Mouse (Mus musculus) limb, embryonic 10.5 days (tissue): Measurements from ENCODE around the gene 2300002M23Rik. TPM values are rescaled to one million over a fixed set of nuclear protein-coding genes. Genes with fewer than 3 reads are reported as not detected.

Experiments used
- DNase-seq: peaks from one replicate; pipeline ENCODE4 v3.0.0-alpha.2; 2017; ENCODE audit warnings: low spot score
- H3K27ac ChIP-seq: fragments of 300-500 bp; sonication (generic); 2 replicates; pipeline ENCODE4 v1.5.1; 2016; ENCODE audit warnings: mild to moderate bottlenecking
- H3K27me3 ChIP-seq: fragments of 300-500 bp; sonication (generic); 2 replicates; pipeline ENCODE4 v1.6.1; 2016; ENCODE audit warnings: low read depth, mild to moderate bottlenecking; ENCODE audit not compliant: poor library complexity, severe bottlenecking
- H3K36me3 ChIP-seq: fragments of 300-500 bp; sonication (generic); 2 replicates; pipeline ENCODE4 v1.6.1; 2016; ENCODE audit warnings: mild to moderate bottlenecking, moderate library complexity
- H3K4me1 ChIP-seq: fragments of 300-500 bp; sonication (generic); 2 replicates; pipeline ENCODE4 v1.6.1; 2016
- H3K4me3 ChIP-seq: fragments of 300-500 bp; sonication (generic); 2 replicates; pipeline ENCODE4 v1.5.1; 2016; ENCODE audit warnings: mild to moderate bottlenecking, moderate library complexity
- H3K9me3 ChIP-seq: fragments of 300-500 bp; sonication (generic); replicated peaks from 2 replicates; pipeline ENCODE4 v1.6.1; 2016; ENCODE audit warnings: mild to moderate bottlenecking
- WGBS: fragments of 180-500 bp; shearing (Covaris S2); methylation state at CpG from one replicate; pipeline ENCODE4 v1.1.7; 2016; 5-methylcytosine and 5-hydroxymethylcytosine counted together
- polyA plus RNA-seq: library from polyadenylated mRNA; unstranded; fragments of >200 nt; fragmentation: Nextera tagmentation; extraction: Ambion mirVana; gene quantifications from 2 replicates; pipeline ENCODE4 v1.2.1, GENCODE M21; 2016

2300002M23Rik gene
- polyA plus RNA-seq, 1 experiment from 2014 or later, result not detected

- Histone ChIP-seq H3K4me3 (no peak overlapping the region), H3K4me1 (peaks cover 12% of the 10 kb centered on the region; the same call in 1 of the 2 replicates), H3K27me3 (peaks cover 49% of the 10 kb centered on the region), H3K36me3 (no peaks in the 10 kb centered on the region), H3K9me3 (no peaks in the 10 kb centered on the region), H3K27ac (no peak overlapping the region)
- 20% methylated on average over 9 of the region's 9 CpGs for WGBS
- DNase-seq, result no peak
Observed at GRCm38 (mm10) chr17:35567767-35568166, 517 bp downstream of the 2300002M23Rik start.

GRCm38 (mm10) chr17:35569091-35569944 is 2.1 kb downstream of the 2300002M23Rik start:
- Histone ChIP-seq H3K36me3 (no peaks in the 10 kb centered on the region), H3K9me3 (no peaks in the 10 kb centered on the region), H3K4me1 (peaks cover 12% of the 10 kb centered on the region; the same call in 1 of the 2 replicates), H3K4me3 (peak overlapping the region; percentile 43), H3K27me3 (peaks cover 49% of the 10 kb centered on the region), H3K27ac (peak overlapping the region; percentile 50)
- DNase-seq, result peak; percentile 50
- WGBS, result 5% methylated on average over 28 of the region's 28 CpGs

- WGBS, result 82% methylated on average over 14 of the region's 14 CpGs
- Histone ChIP-seq H3K36me3 (no peaks in the 10 kb centered on the region), H3K27me3 (peaks cover 57% of the 10 kb centered on the region), H3K27ac (no peak overlapping the region), H3K4me3 (no peak overlapping the region), H3K9me3 (no peaks in the 10 kb centered on the region), H3K4me1 (peaks cover 12% of the 10 kb centered on the region; the same call in 1 of the 2 replicates)
- DNase-seq, result no peak
Observed at GRCm38 (mm10) chr17:35570836-35571235, 3.6 kb downstream of the 2300002M23Rik start.

GRCm38 (mm10) chr17:35571477-35571876 is 4.2 kb downstream of the 2300002M23Rik start:
- H3K36me3 ChIP-seq, result no peaks in the 10 kb centered on the region
- peaks cover 59% of the 10 kb centered on the region for H3K27me3 ChIP-seq
- peaks cover 12% of the 10 kb centered on the region; the same call in 1 of the 2 replicates for H3K4me1 ChIP-seq
- H3K9me3 ChIP-seq, result no peaks in the 10 kb centered on the region
- WGBS, result 92% methylated on average over 7 of the region's 7 CpGs
- no peak for DNase-seq
- no peak overlapping the region for H3K4me3 ChIP-seq
- no peak overlapping the region for H3K27ac ChIP-seq

GRCm38 (mm10) chr17:35578211-35578610 is 11.0 kb downstream of the 2300002M23Rik start:
- no peaks in the 10 kb centered on the region for H3K36me3 ChIP-seq
- no peaks in the 10 kb centered on the region for H3K9me3 ChIP-seq
- no peak overlapping the region for H3K27ac ChIP-seq
- no peaks in the 10 kb centered on the region for H3K4me1 ChIP-seq
- peak; percentile 80 for DNase-seq
- WGBS, result 22% methylated on average over 6 of the region's 6 CpGs
- no peak overlapping the region for H3K4me3 ChIP-seq
- H3K27me3 ChIP-seq, result peaks cover 13% of the 10 kb centered on the region

GRCm38 (mm10) chr17:35582900-35583299 is 15.7 kb downstream of the 2300002M23Rik start:
- DNase-seq, result no peak
- 93% methylated on average over 1 of the region's 1 CpGs for WGBS
- H3K4me3 ChIP-seq, result no peak overlapping the region
- H3K4me1 ChIP-seq, result 0 out of 2 replicates have a peak, but pooled peaks cover 2% of the 10 kb centered on the region
- no peaks in the 10 kb centered on the region for H3K36me3 ChIP-seq
- H3K27me3 ChIP-seq, result no peaks in the 10 kb centered on the region
- no peak overlapping the region for H3K27ac ChIP-seq
- H3K9me3 ChIP-seq, result no peaks in the 10 kb centered on the region

- H3K4me1 ChIP-seq, result 0 out of 2 replicates have a peak, but pooled peaks cover 2% of the 10 kb centered on the region
- H3K27me3 ChIP-seq, result no peaks in the 10 kb centered on the region
- no peaks in the 10 kb centered on the region for H3K36me3 ChIP-seq
- no peak overlapping the region for H3K27ac ChIP-seq
- H3K4me3 ChIP-seq, result no peak overlapping the region
- peak; percentile 82 for DNase-seq
- WGBS, result 20% methylated on average over 16 of the region's 16 CpGs
- no peaks in the 10 kb centered on the region for H3K9me3 ChIP-seq
Observed at GRCm38 (mm10) chr17:35584330-35584937, 17.2 kb downstream of the 2300002M23Rik start.

GRCm38 (mm10) chr17:35587291-35587690 is 20.0 kb downstream of the 2300002M23Rik start:
- Histone ChIP-seq H3K36me3 (no peaks in the 10 kb centered on the region), H3K4me1 (peaks cover 7% of the 10 kb centered on the region)
- WGBS, result 90% methylated on average over 1 of the region's 1 CpGs

GRCm38 (mm10) chr17:35588387-35588786 is 21.1 kb downstream of the 2300002M23Rik start:
- Histone ChIP-seq H3K36me3 (no peaks in the 10 kb centered on the region), H3K4me1 (peaks cover 7% of the 10 kb centered on the region), H3K27ac (no peak overlapping the region), H3K27me3 (no peaks in the 10 kb centered on the region), H3K4me3 (no peak overlapping the region), H3K9me3 (no peaks in the 10 kb centered on the region)
- 43% methylated on average over 4 of the region's 4 CpGs for WGBS
- no peak for DNase-seq

More at GRCm38 (mm10) chr17:35587291-35587690, 20.0 kb downstream of the 2300002M23Rik start:
- Histone ChIP-seq H3K9me3 (no peaks in the 10 kb centered on the region), H3K4me3 (no peak overlapping the region), H3K27ac (no peak overlapping the region), H3K27me3 (no peaks in the 10 kb centered on the region)
- no peak for DNase-seq

GRCm38 (mm10) chr17:35590410-35591218 is 23.4 kb downstream of the 2300002M23Rik start:
- peak; percentile 86 for DNase-seq
- Histone ChIP-seq H3K4me3 (no peak overlapping the region), H3K36me3 (no peaks in the 10 kb centered on the region), H3K9me3 (no peaks in the 10 kb centered on the region), H3K4me1 (peaks cover 5% of the 10 kb centered on the region), H3K27ac (no peak overlapping the region), H3K27me3 (no peaks in the 10 kb centered on the region)
- WGBS, result 60% methylated on average over 21 of the region's 21 CpGs

GRCm38 (mm10) chr17:35591219-35591578 is 23.9 kb downstream of the 2300002M23Rik start:
- Histone ChIP-seq H3K4me1 (peaks cover 5% of the 10 kb centered on the region), H3K9me3 (no peaks in the 10 kb centered on the region), H3K4me3 (no peak overlapping the region), H3K27me3 (no peaks in the 10 kb centered on the region), H3K27ac (no peak overlapping the region), H3K36me3 (no peaks in the 10 kb centered on the region)
- 97% methylated on average over 7 of the region's 7 CpGs for WGBS
- no peak for DNase-seq

- no peaks in the 10 kb centered on the region for H3K27me3 ChIP-seq
- no peak for DNase-seq
- H3K4me3 ChIP-seq, result no peak overlapping the region
- H3K36me3 ChIP-seq, result no peaks in the 10 kb centered on the region
- WGBS, result 91% methylated on average over 15 of the region's 15 CpGs
- H3K9me3 ChIP-seq, result no peaks in the 10 kb centered on the region
- no peak overlapping the region for H3K27ac ChIP-seq
- peaks cover 5% of the 10 kb centered on the region for H3K4me1 ChIP-seq
Observed at GRCm38 (mm10) chr17:35591731-35592130, 24.5 kb downstream of the 2300002M23Rik start.
